Mouse (Mus musculus) fibroblast of lung, adult 2 months (primary cell): Measurements from ENCODE around the gene Syngap1.
"Not testable (repeated sequence)": the region's sequence is repeated elsewhere in the genome, so short reads cannot be mapped to it uniquely, and the experiment has no call there.

Experiments used
- DNase-seq: peaks from one replicate; pipeline ENCODE4 v3.0.0-alpha.2; 2011; ENCODE audit warnings: low read depth

Syngap1 gene

DNA sequence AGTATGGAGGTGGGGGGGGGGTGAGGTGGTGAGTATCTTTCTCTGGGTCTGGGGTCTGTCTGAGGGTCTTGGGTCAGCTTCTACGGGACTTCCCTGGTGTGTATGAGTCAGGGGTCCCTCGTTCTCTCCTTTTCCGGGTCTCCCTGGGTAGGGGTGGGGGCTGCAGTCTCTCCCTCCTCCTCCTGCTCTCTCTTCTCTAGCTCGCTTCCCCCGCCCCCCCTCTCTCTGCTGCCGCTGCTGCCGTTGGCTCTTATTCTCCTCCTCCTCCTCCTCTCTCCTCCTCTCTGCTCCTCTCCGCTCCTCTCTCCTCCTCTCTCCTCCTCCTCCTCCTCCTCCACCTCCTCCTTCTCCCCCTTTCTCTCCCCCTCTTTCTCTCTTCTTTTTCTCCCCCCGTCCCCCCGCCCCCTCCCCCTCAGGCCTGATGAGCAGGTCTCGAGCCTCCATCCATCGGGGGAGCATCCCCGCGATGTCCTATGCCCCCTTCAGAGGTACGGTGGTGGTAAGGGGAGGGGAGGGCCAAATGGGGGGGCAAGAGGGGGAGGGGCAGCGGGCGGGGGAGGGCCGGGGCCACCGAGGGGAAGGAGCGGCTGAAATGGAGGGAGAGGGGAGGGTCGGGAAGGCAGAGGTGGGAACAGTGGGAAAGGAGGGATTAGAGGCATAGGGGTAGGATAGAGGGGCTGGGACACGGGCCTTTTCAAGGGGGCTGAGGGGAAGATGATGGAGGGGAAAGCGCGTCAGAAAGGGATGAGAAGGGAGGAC, at the start of gene Syngap1:
Syngap1 (plus strand) TSS at position 223 of the 759 bp plus-strand sequence.
- no peak for DNase-seq

- no peak for DNase-seq
Observed at GRCm38 (mm10) chr17:26892635-26893375, 48.2 kb upstream of the Syngap1 start.

- DNase-seq = no peak
Observed at GRCm38 (mm10) chr17:26893492-26893891, 47.6 kb upstream of the Syngap1 start.

- no peak for DNase-seq
Observed at GRCm38 (mm10) chr17:26894342-26894741, 46.7 kb upstream of the Syngap1 start.

DNA sequence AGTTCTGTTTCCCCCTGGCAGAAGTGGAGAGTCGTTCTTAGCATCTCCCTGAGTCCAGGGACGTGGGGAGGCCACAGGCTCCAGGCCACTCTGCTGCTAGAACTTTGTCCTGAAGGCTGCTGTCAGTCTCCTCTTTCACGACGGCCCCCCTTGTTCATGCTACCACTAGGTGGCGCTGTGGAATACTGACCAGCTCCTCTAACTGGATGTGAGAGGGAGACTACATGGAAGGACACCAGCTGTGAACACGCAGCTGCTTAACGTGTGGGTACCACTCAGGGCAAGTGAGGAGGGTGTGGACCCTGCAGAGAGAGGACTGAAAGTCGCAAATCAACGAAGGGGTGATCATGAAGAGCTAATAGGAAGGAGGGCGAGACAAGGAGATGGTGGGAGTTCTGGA, 45.5 kb upstream of the Syngap1 start:
- no peak for DNase-seq

- peak; percentile 69 for DNase-seq
Observed at GRCm38 (mm10) chr17:26900916-26901315, 40.1 kb upstream of the Syngap1 start.

- DNase-seq = no peak
Observed at GRCm38 (mm10) chr17:26904320-26904719, 36.7 kb upstream of the Syngap1 start.

DNA sequence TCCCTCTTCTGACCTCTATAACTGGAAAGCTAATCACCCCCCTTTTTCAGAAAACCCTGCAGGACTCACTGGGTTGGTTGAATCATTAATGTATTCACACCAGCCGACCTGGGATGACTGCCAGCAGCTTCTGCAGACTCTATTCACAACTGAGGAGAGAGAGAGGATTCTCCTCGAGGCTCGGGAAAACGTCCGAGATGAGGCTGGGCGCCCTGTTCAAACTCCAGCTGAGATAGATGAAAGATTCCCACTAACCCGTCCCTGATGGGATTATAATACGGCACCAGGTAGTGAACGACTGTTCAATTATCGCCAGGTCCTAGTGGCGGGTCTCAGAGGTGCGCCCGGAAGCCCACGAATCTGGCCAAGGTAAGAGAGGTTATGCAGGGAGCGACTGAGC, 33.5 kb upstream of the Syngap1 start:
- DNase-seq = not testable (repeated sequence)

DNA sequence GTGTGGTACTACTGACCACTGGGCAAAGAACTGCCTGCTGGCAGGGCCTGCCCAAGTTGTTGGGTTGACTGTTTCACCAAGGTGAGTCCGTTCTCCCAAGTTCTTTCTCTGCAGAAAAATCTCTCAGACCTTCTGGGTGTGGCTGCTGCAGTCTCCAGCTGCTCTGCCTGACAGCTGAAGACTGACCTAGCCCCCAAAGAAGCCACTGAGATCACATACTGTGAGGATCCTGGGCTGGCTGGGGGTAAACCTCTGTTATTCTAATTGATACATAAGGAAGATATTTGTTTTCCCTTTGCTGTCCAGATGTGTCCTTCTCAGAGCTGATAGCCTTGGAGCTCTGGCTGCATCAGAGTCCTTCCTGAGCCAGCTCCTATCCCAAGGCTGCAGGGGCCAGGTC, 25.8 kb upstream of the Syngap1 start:
- DNase-seq = no peak

GRCm38 (mm10) chr17:26916711-26917482, 24.2 kb upstream of the Syngap1 start, which contains the start of gene Kifc5b:
Gene Kifc5b, plus strand, starts transcription at chr17:26917091.
- peak; percentile 97 for DNase-seq

DNA sequence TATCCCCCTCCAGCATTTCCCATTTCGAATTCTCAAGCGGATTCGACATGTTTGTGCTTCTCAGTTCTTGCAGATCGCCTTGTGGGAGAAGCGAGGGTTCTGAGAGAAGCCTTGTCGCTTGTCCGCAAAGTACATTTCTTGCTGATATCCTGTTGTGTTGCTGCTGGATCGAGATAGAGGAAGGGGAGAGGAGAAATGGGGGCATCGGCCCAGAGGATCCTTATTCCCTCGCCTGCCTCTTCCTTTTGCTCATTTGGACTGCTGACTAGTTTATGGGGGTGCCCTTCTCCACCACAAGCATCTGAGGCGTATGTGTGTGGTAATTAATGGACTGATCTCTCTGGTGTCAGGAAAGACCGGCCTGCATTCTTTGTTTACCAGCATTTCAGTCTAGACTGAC, 23.5 kb upstream of the Syngap1 start:
- not testable (repeated sequence) for DNase-seq

DNA sequence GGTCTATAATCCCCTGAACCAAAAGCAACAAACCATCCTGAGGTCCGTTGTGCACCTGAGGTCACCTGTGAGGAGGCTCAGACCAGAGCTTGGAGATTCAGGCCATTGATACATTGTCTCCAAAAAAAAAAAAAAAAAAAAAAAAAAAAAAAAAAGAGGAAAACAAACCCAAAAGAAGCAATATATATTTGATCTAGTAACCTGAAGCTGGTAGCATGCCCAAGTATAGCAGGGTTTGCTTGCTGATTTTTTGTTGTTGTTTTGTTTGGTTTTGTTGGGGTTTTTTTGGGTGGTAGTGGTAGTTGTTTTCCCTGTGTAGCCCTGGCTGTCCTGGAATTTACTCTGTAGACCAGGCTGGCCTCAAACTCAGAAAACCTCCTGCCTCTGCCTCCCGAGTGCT, 22.7 kb upstream of the Syngap1 start:
- DNase-seq = no peak

- DNase-seq = not testable (repeated sequence)
Observed at GRCm38 (mm10) chr17:26919516-26919915, 21.5 kb upstream of the Syngap1 start.

DNA sequence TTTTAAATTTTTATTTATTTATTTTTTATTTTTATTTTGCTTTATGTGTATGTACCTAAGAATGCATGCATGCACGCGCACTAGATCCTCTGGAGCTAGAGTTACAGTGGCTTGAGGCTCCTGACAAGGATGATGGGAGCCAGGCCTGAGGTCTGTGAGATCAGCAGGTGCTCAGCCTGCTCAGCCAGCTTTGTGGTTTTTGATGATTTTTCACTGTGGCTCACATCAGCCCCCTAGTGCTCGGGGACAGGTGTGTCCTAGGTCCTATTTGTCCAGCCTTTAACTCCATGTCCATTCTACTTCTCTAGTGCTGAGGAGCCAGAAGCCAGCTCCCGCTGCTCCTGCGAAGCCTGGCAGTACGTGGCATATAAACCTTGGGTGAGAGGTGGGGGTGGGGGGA, 18.7 kb upstream of the Syngap1 start:
- DNase-seq = not testable (repeated sequence)

- not testable (repeated sequence) for DNase-seq
Observed at GRCm38 (mm10) chr17:26925414-26925813, 15.6 kb upstream of the Syngap1 start.

GRCm38 (mm10) chr17:26931795-26932194, 9.3 kb upstream of the Syngap1 start:
- peak; percentile 35 for DNase-seq

GRCm38 (mm10) chr17:26932839-26933398, 8.1 kb upstream of the Syngap1 start, which contains the start of gene Phf1:
Gene Phf1, plus strand, starts transcription at chr17:26933052.
- peak; percentile 72 for DNase-seq

DNA sequence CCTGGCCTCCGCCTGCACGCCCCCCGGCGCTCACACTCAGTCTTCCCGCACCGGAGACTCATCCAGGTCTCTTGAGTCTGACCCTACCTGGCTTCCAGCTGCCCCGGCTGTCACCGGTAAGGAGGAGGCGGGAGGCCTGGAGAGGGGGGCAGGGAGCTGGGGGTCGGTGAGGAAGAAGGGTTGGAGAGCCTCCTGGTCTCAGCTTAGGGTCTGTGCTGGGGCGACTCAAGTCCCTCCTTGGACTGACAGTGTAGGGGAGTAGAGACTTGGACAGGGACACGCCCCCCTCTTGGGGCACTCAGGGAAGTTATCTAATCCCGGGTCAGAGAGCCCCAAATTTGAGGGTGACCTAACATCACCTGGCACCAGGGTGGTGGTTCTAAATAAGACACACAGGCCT, 7.6 kb upstream of the Syngap1 start:
- DNase-seq = no peak

DNA sequence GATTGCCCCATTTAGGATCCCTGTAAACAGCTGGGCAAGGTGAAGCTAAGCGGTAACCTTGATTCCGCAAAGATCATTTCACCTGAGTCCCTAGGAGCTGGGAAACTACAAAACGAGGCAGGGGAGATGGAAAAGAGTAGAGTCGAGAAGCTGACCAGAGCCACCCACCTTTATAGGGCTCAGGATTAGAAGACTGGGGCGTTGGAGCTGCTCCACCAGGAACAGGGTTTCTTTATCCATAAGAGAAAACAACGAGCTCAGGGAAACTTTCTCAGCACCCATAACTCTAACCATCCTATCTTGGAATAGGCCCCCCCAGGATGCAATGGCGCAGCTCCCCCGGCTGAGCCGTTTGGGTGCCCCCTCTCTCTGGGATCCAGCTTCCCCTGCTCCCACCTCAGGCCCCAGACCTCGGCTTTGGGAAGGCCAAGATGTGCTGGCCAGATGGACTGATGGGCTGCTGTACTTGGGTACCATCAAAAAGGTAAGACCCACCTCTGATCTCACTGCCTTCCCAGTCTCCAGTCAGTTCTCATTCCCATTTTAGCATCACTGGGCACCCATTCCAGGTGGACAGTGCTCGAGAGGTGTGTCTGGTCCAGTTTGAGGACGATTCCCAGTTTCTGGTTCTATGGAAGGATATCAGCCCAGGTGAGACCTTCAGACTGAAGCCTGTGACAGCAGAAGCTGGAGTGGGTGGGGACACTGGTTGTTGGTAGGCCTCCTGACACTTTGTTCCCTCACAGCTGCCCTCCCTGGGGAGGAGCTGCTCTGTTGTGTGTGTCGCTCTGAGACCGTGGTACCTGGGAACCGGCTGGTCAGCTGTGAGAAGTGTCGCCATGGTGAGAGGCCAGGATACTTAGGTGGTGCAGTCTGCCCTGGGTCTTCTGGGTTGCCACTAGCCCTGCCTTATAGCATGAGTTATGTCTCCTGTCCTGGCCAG, 6.9 kb upstream of the Syngap1 start:
- no peak for DNase-seq

GRCm38 (mm10) chr17:26935027-26935426, 6.0 kb upstream of the Syngap1 start:
- no peak for DNase-seq

DNA sequence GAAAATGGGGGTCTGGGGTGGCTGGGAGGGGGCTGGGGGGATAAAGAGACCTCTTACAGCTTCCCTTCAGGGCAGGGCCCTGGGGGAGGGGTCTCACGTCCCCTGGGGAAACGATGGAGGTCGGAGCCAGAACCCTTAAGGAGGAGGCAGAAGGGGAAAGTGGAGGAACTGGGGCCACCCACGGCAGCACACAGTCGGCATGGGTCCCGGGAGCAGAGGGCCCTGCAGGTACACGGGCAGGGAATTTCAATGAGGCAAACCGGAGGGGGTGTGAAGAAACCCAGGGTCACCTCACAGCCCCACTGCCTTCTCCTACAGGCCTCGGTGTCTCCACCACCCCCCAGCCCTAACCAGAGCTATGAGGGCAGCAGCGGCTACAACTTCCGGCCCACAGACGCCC, 4.6 kb upstream of the Syngap1 start:
- no peak for DNase-seq
